Comparison of ENCODE assay signal across 17 mouse cellular contexts in genomic region chr5:75503673-75504072, GRCm38 (mm10).
"Had no signal": no experiment of that assay in that cellular context is flagged by ENCODE, and none has a peak within 500 bp of the region (broad histone marks: within the 10 kb centered on the region; RNA-seq: fewer than 3 reads in every experiment).

No protein-coding gene starts in this region.

- H3K36me3 ChIP-seq: lung, embryonic 15.5 days; midbrain, embryonic 13.5 days; midbrain, embryonic 15.5 days; neural tube, embryonic 12.5 days; stomach, embryonic 15.5 days had no signal

- H3K27me3 ChIP-seq: lung, embryonic 15.5 days; midbrain, embryonic 13.5 days; midbrain, embryonic 15.5 days; neural tube, embryonic 12.5 days; stomach, embryonic 15.5 days had no signal

- H3K4me1 ChIP-seq: megakaryocyte, embryonic 14.5 days; midbrain, embryonic 15.5 days; neural tube, embryonic 12.5 days; stomach, embryonic 15.5 days had no signal

- H3K4me2 ChIP-seq: lung, embryonic 15.5 days; midbrain, embryonic 11.5 days; midbrain, embryonic 13.5 days; midbrain, embryonic 15.5 days; neural tube, embryonic 12.5 days; stomach, embryonic 15.5 days had no signal

- ATAC-seq: liver, postnatal 0 days; lung, postnatal 0 days; midbrain, embryonic 13.5 days; midbrain, embryonic 15.5 days had no signal

- H3K4me3 ChIP-seq: lung, embryonic 15.5 days; megakaryocyte, embryonic 14.5 days; midbrain, embryonic 13.5 days; midbrain, embryonic 15.5 days; neural tube, embryonic 12.5 days; stomach, embryonic 15.5 days had no signal

- H3K9me3 ChIP-seq: lung, embryonic 15.5 days; midbrain, embryonic 13.5 days; midbrain, embryonic 15.5 days; neural tube, embryonic 12.5 days; stomach, embryonic 15.5 days had no signal

- H3K9ac ChIP-seq: liver, postnatal 0 days; lung, embryonic 15.5 days; midbrain, embryonic 13.5 days; midbrain, embryonic 15.5 days; neural tube, embryonic 12.5 days; stomach, embryonic 15.5 days had no signal

- DNase-seq: liver, postnatal 0 days; lung, adult 2 months; lung, postnatal 14 days; lung, postnatal 4 days; right cerebral cortex, postnatal 14 days; thymus, adult 2 months; thymus, postnatal 25 days; thymus, postnatal 4 days had no signal

- H3K27ac ChIP-seq: lung, embryonic 15.5 days; midbrain, embryonic 13.5 days; midbrain, embryonic 15.5 days; neural tube, embryonic 12.5 days; stomach, embryonic 15.5 days; stomach, postnatal 0 days had no signal
